Mouse (Mus musculus) embryonic facial prominence, embryonic 11.5 days (tissue): ENCODE measurements around the gene Ppp1r14b. TPM values are rescaled to one million over a fixed set of nuclear protein-coding genes. Genes with fewer than 3 reads are reported as not detected.
A peak's percentile ranks its signal among the peaks of the same experiment; 100 is the strongest.

ENCODE experiments used
- ATAC-seq: fragments of 200-750 bp; cut with Nextera tagmentation; replicated peaks from 2 replicates; pipeline ENCODE4 v1.8.0; 2017; ENCODE audit warnings: low read depth; ENCODE audit not compliant: insufficient number of reproducible peaks, low FRiP score, low TSS enrichment
- DNase-seq: peaks from one replicate; pipeline ENCODE4 v3.0.0-alpha.2; 2015; ENCODE audit warnings: low spot score
- H3K27ac ChIP-seq: fragments of 300-500 bp; sonication (generic); replicated peaks from 2 replicates; pipeline ENCODE4 v1.5.1; 2014; ENCODE audit warnings: mild to moderate bottlenecking, low read depth, low read length, control low read depth
- H3K27me3 ChIP-seq: fragments of 300-500 bp; sonication (generic); 2 replicates; pipeline ENCODE4 v1.6.1; 2014; ENCODE audit warnings: mild to moderate bottlenecking, low read length, moderate library complexity, mixed read lengths; ENCODE audit not compliant: control insufficient read depth, insufficient read depth
- H3K36me3 ChIP-seq: fragments of 300-500 bp; sonication (generic); replicated peaks from 2 replicates; pipeline ENCODE4 v1.6.1; 2014; ENCODE audit warnings: low read depth, mild to moderate bottlenecking, low read length, moderate library complexity, mixed read lengths; ENCODE audit not compliant: control insufficient read depth, insufficient read depth
- H3K4me1 ChIP-seq: fragments of 300-500 bp; sonication (generic); 2 replicates; pipeline ENCODE4 v1.6.1; 2014; ENCODE audit warnings: low read length, mixed read lengths; ENCODE audit not compliant: control insufficient read depth, insufficient read depth
- H3K4me2 ChIP-seq: fragments of 300-500 bp; sonication (generic); 2 replicates; pipeline ENCODE4 v1.6.1; 2014; ENCODE audit warnings: low read depth, mild to moderate bottlenecking, control low read depth, low read length, moderate library complexity
- H3K4me3 ChIP-seq: fragments of 300-500 bp; sonication (generic); 2 replicates; pipeline ENCODE4 v1.5.1; 2014; ENCODE audit warnings: low read depth, low read length, control low read depth
- H3K9ac ChIP-seq: fragments of 300-500 bp; sonication (generic); replicated peaks from 2 replicates; pipeline ENCODE4 v1.6.1; 2014; ENCODE audit warnings: mild to moderate bottlenecking, control low read depth, low read length
- H3K9me3 ChIP-seq: fragments of 300-500 bp; sonication (generic); replicated peaks from 2 replicates; pipeline ENCODE4 v1.6.1; 2016; ENCODE audit warnings: mild to moderate bottlenecking, low read length, inconsistent platforms, mixed read lengths; ENCODE audit not compliant: control insufficient read depth
- WGBS: fragments of 180-500 bp; shearing (Covaris S2); extraction: QIAGEN DNeasy Blood & Tissue Kit; methylation state at CpG from one replicate; pipeline ENCODE4 v1.1.7; 2014; 5-methylcytosine and 5-hydroxymethylcytosine counted together
- polyA plus RNA-seq: library from polyadenylated mRNA; unstranded; fragments of >200 nt; fragmentation: Nextera tagmentation; extraction: Ambion mirVana; gene quantifications from 2 replicates; pipeline ENCODE4 v1.2.1, GENCODE M21; 2014

Ppp1r14b gene
- polyA plus RNA-seq, 1 experiment from 2014 or later, result 268 TPM

DNA sequence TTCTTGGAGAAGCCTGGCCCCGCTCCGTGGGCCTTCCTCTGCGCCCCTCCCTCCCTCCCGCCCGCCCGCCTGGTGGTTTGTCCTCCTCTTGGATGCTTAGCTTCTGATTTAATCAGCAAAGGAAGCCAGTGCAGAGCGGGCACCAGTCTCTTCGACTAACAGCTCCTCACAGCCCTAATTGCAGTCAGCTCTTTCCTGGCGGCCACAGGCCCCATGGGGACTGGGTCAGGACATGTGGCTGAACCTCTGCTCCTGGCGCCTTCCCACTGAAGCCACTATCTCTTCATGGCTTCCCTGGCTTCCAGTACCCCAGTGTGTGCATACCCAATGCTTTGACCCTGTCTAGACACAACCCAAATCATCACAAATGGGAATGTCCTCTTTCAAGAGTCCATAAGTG is 18.3 kb upstream of the Ppp1r14b start:
- peaks cover 3% of the 10 kb centered on the region for H3K36me3 ChIP-seq

DNA sequence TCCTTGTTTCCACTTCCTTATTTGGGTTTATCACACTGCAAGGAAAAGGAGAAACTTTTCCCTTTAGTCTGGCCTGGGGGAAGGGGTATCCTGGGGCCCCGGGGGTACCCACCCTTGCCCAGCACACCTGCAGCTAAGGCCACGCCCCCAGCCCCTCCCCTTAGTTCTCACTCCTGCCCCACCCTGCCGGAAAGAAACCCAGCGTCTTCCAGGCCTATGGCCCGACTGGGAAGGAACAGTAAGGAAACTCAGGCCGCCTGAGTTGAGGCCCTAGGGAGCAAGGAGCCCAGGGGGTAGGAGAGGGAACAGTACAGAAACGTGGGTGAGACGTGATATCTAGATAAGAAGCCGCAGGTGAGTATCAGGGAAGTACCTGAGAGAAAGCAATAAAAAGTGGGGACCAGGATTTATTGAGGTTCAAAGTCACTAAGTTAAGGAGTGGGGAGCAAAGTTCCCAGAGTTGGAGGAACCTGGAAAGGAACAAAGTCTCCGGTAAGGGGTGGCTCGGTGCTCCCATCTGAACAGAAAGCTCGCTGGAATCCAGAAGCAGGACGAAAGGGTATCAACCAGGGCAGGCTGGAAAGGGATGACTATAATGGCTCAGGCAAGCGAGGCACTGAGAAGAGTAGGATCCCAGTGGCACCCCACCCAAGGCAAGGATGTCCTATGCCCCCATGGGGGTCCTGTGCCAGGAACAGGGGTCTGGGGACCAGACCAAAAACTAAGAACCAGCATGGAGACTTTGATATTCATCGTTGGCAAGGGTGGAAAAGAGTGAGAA is 6.1 kb upstream of the Ppp1r14b start:
- H3K9ac ChIP-seq, result peak overlapping the region; percentile 53
- H3K4me1 ChIP-seq, result peaks cover 2% of the 10 kb centered on the region
- no peaks in the 10 kb centered on the region for H3K9me3 ChIP-seq
- WGBS, result 10% methylated on average over 15 of the region's 15 CpGs
- no peak overlapping the region for H3K27ac ChIP-seq
- H3K27me3 ChIP-seq, result no peaks in the 10 kb centered on the region
- DNase-seq, result peak; percentile 25
- no peak for ATAC-seq
- H3K4me3 ChIP-seq, result peak overlapping the region; percentile 52
- H3K4me2 ChIP-seq, result peak overlapping the region; percentile 77
- peaks cover 3% of the 10 kb centered on the region; the same call in 1 of the 2 replicates for H3K36me3 ChIP-seq

More for the DNA sequence above, 18.3 kb upstream of the Ppp1r14b start:
- Histone ChIP-seq H3K4me1 (peaks cover 6% of the 10 kb centered on the region), H3K4me2 (no peak overlapping the region), H3K27ac (no peak overlapping the region), H3K27me3 (no peaks in the 10 kb centered on the region), H3K9ac (no peak overlapping the region), H3K4me3 (no peak overlapping the region), H3K9me3 (no peaks in the 10 kb centered on the region)
- ATAC-seq (no peak), DNase-seq (no peak)
- WGBS, result 79% methylated on average over 10 of the region's 10 CpGs

DNA sequence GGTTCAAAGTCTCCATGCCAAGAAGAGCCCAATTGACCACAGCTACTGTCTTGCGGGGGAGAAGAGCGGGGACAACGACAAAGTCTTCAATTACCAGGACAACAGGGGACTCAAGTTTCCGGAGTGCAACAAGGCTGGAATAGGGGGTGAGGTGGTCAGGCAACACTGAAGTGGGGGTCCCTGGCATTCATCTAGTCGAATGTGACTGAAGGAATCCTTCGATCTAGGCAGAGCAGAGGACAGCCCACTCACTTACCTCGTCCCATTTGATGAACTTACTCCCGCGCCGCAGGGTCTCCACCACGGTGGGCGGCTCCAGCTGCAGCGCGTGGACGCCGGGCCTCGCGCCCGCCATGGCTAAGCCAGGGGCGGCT is 5.5 kb upstream of the Ppp1r14b start:
- H3K27ac ChIP-seq, result no peak overlapping the region
- ATAC-seq, result no peak

DNA sequence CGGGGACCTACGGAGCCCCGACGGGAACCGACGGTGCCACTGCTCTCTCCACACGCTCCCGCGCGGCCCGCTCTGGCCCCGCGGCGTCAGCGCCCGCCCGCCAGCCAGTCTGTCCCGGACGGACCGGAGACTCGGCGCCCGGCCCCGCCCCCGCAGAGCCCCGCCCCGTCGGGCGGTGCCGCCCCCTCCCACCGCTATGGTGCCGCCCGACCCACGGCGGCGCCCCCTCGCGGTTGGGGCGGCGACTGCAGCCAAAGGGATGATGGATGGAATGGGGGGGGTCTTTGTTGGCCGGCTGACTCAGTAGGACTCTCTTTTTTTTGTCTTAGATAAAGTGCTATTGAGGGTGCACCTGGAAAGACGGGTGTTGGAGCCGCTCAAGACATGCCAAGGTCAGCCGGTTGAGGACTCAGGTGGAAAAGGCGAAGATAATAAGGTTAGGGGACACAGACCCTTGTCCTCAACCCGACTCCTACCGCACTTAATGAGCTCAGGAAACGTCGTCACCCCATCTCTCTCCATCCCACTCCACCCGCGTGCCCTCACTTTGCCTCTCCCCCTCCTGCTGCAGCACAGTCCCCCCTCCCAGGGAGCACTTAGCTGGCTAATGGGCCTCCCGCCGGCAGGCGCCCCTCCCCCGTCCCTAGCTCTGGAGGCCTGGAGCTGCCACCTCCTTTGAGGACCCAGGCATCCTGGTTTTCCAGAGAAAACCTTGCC is 4.9 kb upstream of the Ppp1r14b start:
- 1% methylated on average over 50 of the region's 55 CpGs for WGBS
- H3K4me3 ChIP-seq, result peak overlapping the region; percentile 52
- H3K4me2 ChIP-seq, result peak overlapping the region; percentile 77
- DNase-seq (peak; percentile 75), ATAC-seq (peak; percentile 24; the same call in 1 of the 2 replicates)
- H3K27me3 ChIP-seq, result no peaks in the 10 kb centered on the region
- no peaks in the 10 kb centered on the region for H3K9me3 ChIP-seq
- no peak overlapping the region for H3K27ac ChIP-seq
- H3K36me3 ChIP-seq, result peaks cover 3% of the 10 kb centered on the region; the same call in 1 of the 2 replicates
- H3K9ac ChIP-seq, result peak overlapping the region; percentile 53
- peaks cover 2% of the 10 kb centered on the region for H3K4me1 ChIP-seq

More for the DNA sequence above, 5.5 kb upstream of the Ppp1r14b start:
- Histone ChIP-seq H3K9me3 (no peaks in the 10 kb centered on the region), H3K4me1 (peaks cover 2% of the 10 kb centered on the region), H3K27me3 (no peaks in the 10 kb centered on the region), H3K36me3 (peaks cover 3% of the 10 kb centered on the region; the same call in 1 of the 2 replicates), H3K4me3 (peak overlapping the region; percentile 52), H3K4me2 (peak overlapping the region; percentile 77), H3K9ac (peak overlapping the region; percentile 53)
- 1% methylated on average over 20 of the region's 20 CpGs for WGBS
- DNase-seq, result no peak

DNA sequence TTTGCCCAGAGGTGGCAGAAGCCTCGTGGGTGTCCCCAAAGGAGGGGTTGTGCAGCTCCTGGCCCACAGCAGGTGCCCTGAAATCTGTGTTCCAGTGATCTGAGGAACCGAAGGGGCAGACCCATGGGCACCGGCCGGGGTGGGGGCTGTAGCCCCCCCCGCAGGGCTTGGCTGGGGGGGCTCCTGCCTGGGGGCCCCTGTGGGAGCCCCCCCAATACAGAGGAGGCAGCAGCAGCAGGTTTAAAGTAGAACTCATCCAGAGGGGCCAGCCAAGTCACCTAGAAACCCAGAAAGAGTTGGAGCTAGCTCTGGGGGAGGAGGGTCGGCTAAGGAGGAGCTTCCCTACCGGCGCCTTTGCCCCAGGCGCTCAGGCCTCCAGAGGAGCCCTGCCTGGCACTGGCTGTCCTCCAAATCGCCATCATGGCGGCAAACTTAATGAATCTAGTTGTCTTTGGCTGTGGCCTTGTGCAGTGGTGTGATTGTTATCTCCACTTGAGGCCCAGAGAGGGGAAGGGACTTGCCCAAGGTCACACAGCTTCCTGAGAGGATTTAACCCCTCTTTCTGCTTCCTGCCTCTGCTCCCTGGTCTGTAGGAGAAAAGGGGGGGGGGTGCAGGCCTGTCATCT is 4.2 kb upstream of the Ppp1r14b start:
- Histone ChIP-seq H3K9me3 (no peaks in the 10 kb centered on the region), H3K36me3 (peaks cover 3% of the 10 kb centered on the region; the same call in 1 of the 2 replicates), H3K4me3 (no peak overlapping the region), H3K27me3 (no peaks in the 10 kb centered on the region), H3K9ac (no peak overlapping the region), H3K4me2 (peak overlapping the region; percentile 77), H3K27ac (no peak overlapping the region), H3K4me1 (peaks cover 2% of the 10 kb centered on the region)
- ATAC-seq (no peak), DNase-seq (no peak)
- 21% methylated on average over 11 of the region's 11 CpGs for whole genome bisulfite sequencing

DNA sequence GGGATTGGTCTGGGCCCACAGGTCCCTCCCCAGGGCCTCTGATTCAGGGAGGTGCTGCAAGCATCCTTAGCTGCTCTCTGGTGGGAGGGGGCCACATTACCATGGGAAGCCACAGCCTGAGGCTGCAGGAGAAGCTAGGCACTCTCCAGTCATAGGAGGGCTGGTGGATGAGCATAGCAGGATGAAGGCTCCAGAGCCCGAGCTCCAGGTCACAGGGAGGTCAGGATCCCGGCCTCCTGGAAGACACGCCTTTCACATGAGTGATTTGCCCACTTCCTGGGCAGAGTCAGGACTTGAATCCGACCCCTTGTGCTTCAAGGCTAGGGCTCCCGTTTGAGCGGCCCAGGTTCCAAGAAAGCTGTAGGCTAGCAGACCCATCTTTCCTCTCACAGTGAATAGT is 3.1 kb upstream of the Ppp1r14b start:
- Histone ChIP-seq H3K27me3 (no peaks in the 10 kb centered on the region), H3K9ac (no peak overlapping the region), H3K4me1 (peaks cover 2% of the 10 kb centered on the region), H3K9me3 (no peaks in the 10 kb centered on the region), H3K4me2 (no peak overlapping the region), H3K4me3 (no peak overlapping the region), H3K27ac (no peak overlapping the region), H3K36me3 (no peaks in the 10 kb centered on the region)
- DNase-seq (no peak), ATAC-seq (no peak)
- whole genome bisulfite sequencing, result 23% methylated on average over 6 of the region's 6 CpGs

DNA sequence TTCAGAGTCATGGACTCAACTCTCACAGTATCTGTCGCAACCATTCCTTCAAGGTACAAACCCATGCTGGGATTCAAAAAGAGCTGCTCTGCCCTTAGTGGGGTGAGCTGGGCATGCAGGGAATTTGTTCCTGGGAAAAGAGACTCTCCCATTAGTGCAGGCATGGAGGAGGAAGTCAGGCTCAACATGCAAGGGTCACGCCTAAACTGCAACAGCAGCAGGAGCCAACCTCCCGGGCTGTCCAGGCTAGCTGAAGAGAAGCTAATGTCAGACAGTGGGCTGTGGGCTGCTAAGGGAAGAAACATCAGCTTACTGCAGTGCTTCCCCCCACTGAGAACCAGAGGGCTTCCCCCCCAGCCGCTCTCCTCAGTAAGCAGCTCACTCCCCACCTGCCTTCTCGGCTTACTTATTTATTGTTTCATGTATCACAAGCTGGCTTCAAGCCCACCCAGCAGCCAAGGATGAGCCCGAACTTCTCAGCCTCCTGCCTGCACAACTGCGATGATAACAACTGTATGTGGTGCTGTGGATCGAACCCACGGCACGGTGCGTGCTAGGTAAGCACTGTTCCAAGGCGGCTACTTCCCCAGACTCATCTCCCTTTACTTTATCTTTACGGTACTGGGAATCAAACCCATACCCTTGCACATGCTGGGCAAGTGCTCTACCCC is 2.4 kb upstream of the Ppp1r14b start:
- no peak overlapping the region for H3K9ac ChIP-seq
- no peak overlapping the region for H3K4me3 ChIP-seq
- no peak for ATAC-seq
- no peaks in the 10 kb centered on the region for H3K9me3 ChIP-seq
- H3K4me2 ChIP-seq, result no peak overlapping the region
- no peaks in the 10 kb centered on the region for H3K36me3 ChIP-seq
- H3K27me3 ChIP-seq, result no peaks in the 10 kb centered on the region
- no peak overlapping the region for H3K27ac ChIP-seq
- 76% methylated on average over 13 of the region's 13 CpGs for WGBS
- peaks cover 2% of the 10 kb centered on the region for H3K4me1 ChIP-seq
- DNase-seq, result no peak
